Mouse (Mus musculus) intestine, postnatal 0 days (tissue): ENCODE measurements at regions not wholly inside any gene's neighbourhood (a gene's known extent, or its start where the extent isn't known, plus 50 kb on each side); places are given as distances from the start of the nearest gene placed in this dataset.
"Not testable (repeated sequence)": the region's sequence is repeated elsewhere in the genome, so short reads cannot be mapped to it uniquely, and the experiment has no call there.

Experiments
- ATAC-seq: fragments of 200-750 bp; cut with Nextera tagmentation; 2 replicates; pipeline ENCODE4 v1.8.0; 2017; ENCODE audit warnings: mild to moderate bottlenecking, moderate TSS enrichment, moderate library complexity
- H3K27ac ChIP-seq: fragments of 300-500 bp; sonication (generic); 2 replicates; pipeline ENCODE4 v1.5.1; 2014; ENCODE audit warnings: mild to moderate bottlenecking, low read depth, low read length, moderate library complexity
- H3K27me3 ChIP-seq: fragments of 300-500 bp; sonication (generic); replicated peaks from 2 replicates; pipeline ENCODE4 v1.6.1; 2014; ENCODE audit warnings: low read length, mixed read lengths; ENCODE audit not compliant: control insufficient read depth, insufficient read depth
- H3K36me3 ChIP-seq: fragments of 300-500 bp; sonication (generic); 2 replicates; pipeline ENCODE4 v1.6.1; 2014; ENCODE audit warnings: mild to moderate bottlenecking, moderate library complexity; ENCODE audit not compliant: control insufficient read depth, insufficient read depth
- H3K4me1 ChIP-seq: fragments of 300-500 bp; sonication (generic); replicated peaks from 2 replicates; pipeline ENCODE4 v1.6.1; 2014; ENCODE audit warnings: antibody characterized with exemption, low read length, mixed read lengths; ENCODE audit not compliant: control insufficient read depth, insufficient read depth
- H3K4me2 ChIP-seq: fragments of 300-500 bp; sonication (generic); replicated peaks from 2 replicates; pipeline ENCODE4 v1.6.1; 2014; ENCODE audit warnings: low read depth, mild to moderate bottlenecking, moderate library complexity
- H3K4me3 ChIP-seq: fragments of 300-500 bp; sonication (generic); 2 replicates; pipeline ENCODE4 v1.5.1; 2014; ENCODE audit warnings: low read depth, low read length
- H3K9ac ChIP-seq: fragments of 300-500 bp; sonication (generic); 2 replicates; pipeline ENCODE4 v1.6.1; 2014; ENCODE audit warnings: mild to moderate bottlenecking, low read depth, low read length
- H3K9me3 ChIP-seq: fragments of 300-500 bp; sonication (generic); 2 replicates; pipeline ENCODE4 v1.6.1; 2016; ENCODE audit warnings: mixed run types; ENCODE audit not compliant: control insufficient read depth
- CTCF ChIP-seq: sonication (generic); IDR thresholded peaks from 2 replicates; pipeline ENCODE4 v1.5.1; 2016; ENCODE audit warnings: low read depth, mild to moderate bottlenecking, control low read depth, antibody characterized with exemption, moderate library complexity
- WGBS: fragments of 180-500 bp; shearing (Covaris S2); extraction: QIAGEN DNeasy Blood & Tissue Kit; methylation state at CpG from one replicate; pipeline ENCODE4 v1.1.7; 2014; 5-methylcytosine and 5-hydroxymethylcytosine counted together

- TF ChIP-seq CTCF, result no peak
- H3K9ac ChIP-seq, result no peak overlapping the region
- H3K4me3 ChIP-seq, result no peak overlapping the region
- H3K4me1 ChIP-seq, result no peaks in the 10 kb centered on the region
- no peak overlapping the region for H3K27ac ChIP-seq
- no peak for ATAC-seq
- no peaks in the 10 kb centered on the region for H3K9me3 ChIP-seq
- H3K4me2 ChIP-seq, result no peak overlapping the region
- H3K27me3 ChIP-seq, result no peaks in the 10 kb centered on the region
- no peaks in the 10 kb centered on the region for H3K36me3 ChIP-seq
These were observed 96.7 kb upstream of the Tbl1x start for GRCm38 (mm10) chrX:77414156-77414555.

DNA sequence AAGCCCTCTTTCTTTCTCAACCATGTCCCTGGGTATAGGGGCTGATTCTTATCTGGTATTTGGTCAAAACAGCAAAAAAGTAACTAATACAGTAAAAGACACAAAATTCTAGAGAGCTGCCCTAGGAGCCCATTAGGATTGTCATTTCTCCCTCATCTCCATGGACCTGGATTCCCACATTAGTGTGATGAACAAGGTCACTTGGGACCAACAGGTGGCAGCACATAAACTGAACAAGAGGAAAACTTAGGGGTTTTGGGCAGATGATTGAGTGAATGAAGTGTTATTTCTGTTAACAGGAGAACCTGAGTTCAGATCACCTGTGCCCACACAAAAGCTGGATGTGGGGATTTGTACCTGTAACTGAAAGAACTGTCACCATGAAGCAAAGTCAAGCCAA lies 93.0 kb upstream of the Tbl1x start:
- H3K9me3 ChIP-seq, result no peaks in the 10 kb centered on the region
- peak; percentile 52 for TF ChIP-seq CTCF
- no peaks in the 10 kb centered on the region for H3K36me3 ChIP-seq
- no peaks in the 10 kb centered on the region for H3K4me1 ChIP-seq
- H3K27ac ChIP-seq, result no peak overlapping the region
- no peak for ATAC-seq
- no peak overlapping the region for H3K9ac ChIP-seq
- no peak overlapping the region for H3K4me2 ChIP-seq
- no peaks in the 10 kb centered on the region for H3K27me3 ChIP-seq
- H3K4me3 ChIP-seq, result no peak overlapping the region

- no peak for TF ChIP-seq CTCF
- no peaks in the 10 kb centered on the region for H3K36me3 ChIP-seq
- no peaks in the 10 kb centered on the region for H3K27me3 ChIP-seq
- no peak overlapping the region for H3K4me3 ChIP-seq
- no peak overlapping the region for H3K27ac ChIP-seq
- 68% methylated on average over 2 of the region's 2 CpGs for WGBS
- H3K9ac ChIP-seq, result no peak overlapping the region
- H3K4me1 ChIP-seq, result no peaks in the 10 kb centered on the region
- no peak overlapping the region for H3K4me2 ChIP-seq
- H3K9me3 ChIP-seq, result no peaks in the 10 kb centered on the region
- no peak for ATAC-seq
These were observed 88.6 kb upstream of the Tbl1x start for GRCm38 (mm10) chrX:77422206-77422605.

DNA sequence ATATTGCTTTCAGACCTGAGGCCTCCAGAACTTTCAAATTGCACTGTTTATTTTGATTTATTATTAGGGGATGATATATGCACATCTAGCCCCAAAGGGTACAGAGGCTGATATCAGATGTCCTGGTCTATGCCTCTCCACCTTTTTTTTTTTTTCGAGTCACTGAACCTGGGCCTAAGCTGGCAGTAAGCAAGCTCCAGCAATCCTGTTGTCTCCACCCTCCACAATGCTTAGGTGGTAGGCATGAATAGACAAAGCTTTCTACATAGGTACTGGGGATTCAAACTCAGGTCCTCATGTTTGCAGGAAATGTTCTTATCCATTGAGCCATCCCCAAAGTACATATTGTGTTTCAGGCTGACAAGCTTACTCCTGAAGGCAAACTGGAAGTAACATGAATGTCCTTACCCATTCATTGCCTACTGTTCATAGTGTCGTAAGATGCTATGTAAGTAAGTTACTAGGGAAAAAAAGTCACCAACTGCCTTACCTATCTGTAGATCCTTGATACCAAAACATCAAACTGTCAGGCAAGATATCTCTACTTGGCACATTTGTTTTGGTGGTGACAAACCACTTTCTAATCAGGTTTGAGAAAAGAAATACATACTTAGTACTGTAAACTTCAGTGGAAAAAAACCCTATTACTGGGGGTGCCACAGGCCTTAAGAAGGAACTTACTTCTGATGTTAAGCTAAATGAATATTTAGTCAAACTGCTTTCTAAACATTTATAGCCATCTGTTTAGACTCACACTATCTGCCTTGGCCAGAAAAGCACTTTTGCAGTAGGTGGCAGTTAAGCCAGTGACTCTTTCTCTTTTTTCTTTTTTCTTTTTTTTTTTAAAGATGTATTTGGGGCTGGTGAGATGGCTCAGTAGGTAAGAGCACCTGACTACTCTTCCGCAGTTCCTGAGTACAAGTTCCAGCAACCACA lies 85.8 kb upstream of the Tbl1x start:
- Histone ChIP-seq H3K27me3 (no peaks in the 10 kb centered on the region), H3K9ac (no peak overlapping the region), H3K4me3 (no peak overlapping the region), H3K4me1 (no peaks in the 10 kb centered on the region), H3K4me2 (no peak overlapping the region), H3K9me3 (no peaks in the 10 kb centered on the region), H3K36me3 (no peaks in the 10 kb centered on the region), H3K27ac (no peak overlapping the region)
- WGBS, result 88% methylated on average over 3 of the region's 3 CpGs
- no peak for TF ChIP-seq CTCF
- no peak for ATAC-seq

GRCm38 (mm10) chrX:77425728-77426102 lies 85.1 kb upstream of the Tbl1x start:
- H3K4me1 ChIP-seq, H3K27ac ChIP-seq, H3K9ac ChIP-seq, H3K4me3 ChIP-seq, ATAC-seq, H3K9me3 ChIP-seq, H3K36me3 ChIP-seq, H3K27me3 ChIP-seq, H3K4me2 ChIP-seq: not testable (repeated sequence)
- TF ChIP-seq CTCF, result peak; percentile 41
- 76% methylated on average over 3 of the region's 3 CpGs for WGBS

GRCm38 (mm10) chrX:77426836-77427235 lies 84.0 kb upstream of the Tbl1x start:
- not testable (repeated sequence) for H3K9ac ChIP-seq, H3K4me1 ChIP-seq, H3K9me3 ChIP-seq, H3K27ac ChIP-seq, H3K4me3 ChIP-seq, H3K4me2 ChIP-seq, H3K36me3 ChIP-seq, H3K27me3 ChIP-seq, ATAC-seq
- WGBS, result 87% methylated on average over 6 of the region's 6 CpGs
